Comparison of ENCODE assay signal across 11 mouse cellular contexts in the genomic region with DNA sequence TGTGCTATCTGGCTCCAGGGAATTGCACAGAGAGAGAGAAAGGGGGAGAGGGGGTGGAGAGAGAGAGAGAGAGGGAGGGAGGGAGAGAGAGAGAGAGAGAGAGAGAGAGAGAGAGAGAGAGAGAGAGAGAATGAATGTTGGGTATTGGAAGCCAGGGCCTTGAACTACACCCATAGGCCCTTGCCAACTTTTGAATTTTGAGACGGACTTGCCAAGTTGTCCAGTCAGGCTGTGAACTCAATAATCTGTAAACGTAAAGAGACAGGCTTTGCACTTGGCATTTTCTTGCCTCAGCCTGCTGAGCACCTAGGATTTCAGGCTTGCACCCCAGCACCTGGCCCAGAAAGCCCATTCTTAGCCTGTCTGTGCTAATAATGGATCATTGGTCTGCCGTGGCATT. TPM values are rescaled to one million over a fixed set of nuclear protein-coding genes. Genes with fewer than 3 reads are reported as not detected.
A peak's percentile ranks its signal among the peaks of the same experiment; 100 is the strongest.
DNase-seq lines count a peak whose midpoint lies in the region; ATAC-seq and TF ChIP-seq lines count a peak whose summit lies in the region.
"Had no signal": no experiment of that assay in that cellular context is flagged by ENCODE, and none has a peak within 500 bp of the region (broad histone marks: within the 10 kb centered on the region; RNA-seq: fewer than 3 reads in every experiment).

No protein-coding gene starts in this region.

- H3K4me2 ChIP-seq in kidney, postnatal 0 days (ENCODE audit: low read length): peak overlapping the region; percentile 79
- peak overlapping the region; percentile 96 for H3K4me2 ChIP-seq in embryonic facial prominence, embryonic 14.5 days (ENCODE audit: low read depth, low read length)
- H3K4me2 ChIP-seq in hindbrain, postnatal 0 days (ENCODE audit: low read depth, low read length): peak overlapping the region; percentile 92
- peak overlapping the region; percentile 95 for H3K4me2 ChIP-seq in midbrain, embryonic 16.5 days (ENCODE audit: low read length)

- H3K9ac ChIP-seq in kidney, postnatal 0 days (ENCODE audit: low read depth, low read length): 0 out of 2 replicates have a peak overlapping the region, but pooled peaks have one; percentile 95
- H3K9ac ChIP-seq in embryonic facial prominence, embryonic 14.5 days (ENCODE audit: low read depth, low read length): peak overlapping the region; percentile 99
- peak overlapping the region; percentile 5; the same call in 1 of the 2 replicates for H3K9ac ChIP-seq in hindbrain, postnatal 0 days (replicated peaks; ENCODE audit: low read length)
- H3K9ac ChIP-seq in midbrain, embryonic 16.5 days (ENCODE audit: low read depth, low read length): no peak overlapping the region

- no peaks in the 10 kb centered on the region for H3K27me3 ChIP-seq in kidney, postnatal 0 days (ENCODE audit: insufficient read depth, low read length)
- no peaks in the 10 kb centered on the region for H3K27me3 ChIP-seq in embryonic facial prominence, embryonic 14.5 days (replicated peaks; ENCODE audit: control insufficient read depth, insufficient read depth, low read length)
- H3K27me3 ChIP-seq in hindbrain, postnatal 0 days (ENCODE audit: insufficient read depth, low read length): no peaks in the 10 kb centered on the region
- no peaks in the 10 kb centered on the region for H3K27me3 ChIP-seq in midbrain, embryonic 16.5 days (ENCODE audit: control insufficient read depth, insufficient read depth, low read depth, low read length)
- H3K27me3 ChIP-seq: Patski had no signal

- no peaks in the 10 kb centered on the region for H3K9me3 ChIP-seq in kidney, postnatal 0 days (replicated peaks; ENCODE audit: low read length)
- no peaks in the 10 kb centered on the region for H3K9me3 ChIP-seq in embryonic facial prominence, embryonic 14.5 days (ENCODE audit: control insufficient read depth, low read length)
- H3K9me3 ChIP-seq in hindbrain, postnatal 0 days (ENCODE audit: low read length): no peaks in the 10 kb centered on the region
- H3K9me3 ChIP-seq in midbrain, embryonic 16.5 days (replicated peaks; ENCODE audit: control insufficient read depth, low read length, poor library complexity, severe bottlenecking): no peaks in the 10 kb centered on the region

- no peak for ATAC-seq in kidney, postnatal 0 days (replicated peaks; ENCODE audit: low FRiP score, low read depth)
- no peak for ATAC-seq in embryonic facial prominence, embryonic 14.5 days (ENCODE audit: low read depth)
- no peak for ATAC-seq in hindbrain, postnatal 0 days
- ATAC-seq in midbrain, embryonic 16.5 days: no peak
- ATAC-seq: Patski had no signal

- H3K4me1 ChIP-seq in kidney, postnatal 0 days (replicated peaks; ENCODE audit: insufficient read depth, low read length): peaks cover 31% of the 10 kb centered on the region
- peaks cover 31% of the 10 kb centered on the region for H3K4me1 ChIP-seq in embryonic facial prominence, embryonic 14.5 days (ENCODE audit: control insufficient read depth, insufficient read depth, low read length)
- peaks cover 23% of the 10 kb centered on the region for H3K4me1 ChIP-seq in hindbrain, postnatal 0 days (ENCODE audit: insufficient read depth, low read length)
- peaks cover 42% of the 10 kb centered on the region for H3K4me1 ChIP-seq in midbrain, embryonic 16.5 days (ENCODE audit: control insufficient read depth, insufficient read depth, low read length)

- WGBS in kidney, postnatal 0 days: 27% methylated on average over 3 of the region's 3 CpGs
- 29% methylated on average over 3 of the region's 3 CpGs for WGBS in embryonic facial prominence, embryonic 14.5 days
- 28% methylated on average over 3 of the region's 3 CpGs for WGBS in hindbrain, postnatal 0 days
- 30% methylated on average over 3 of the region's 3 CpGs for WGBS in midbrain, embryonic 16.5 days

- no peak for DNase-seq in kidney, postnatal 0 days (ENCODE audit: low spot score)
- DNase-seq in kidney, postnatal 25 days: no peak
- no peak for DNase-seq in embryonic facial prominence, embryonic 14.5 days (ENCODE audit: low spot score)
- no peak for DNase-seq in hindbrain, postnatal 0 days (ENCODE audit: low spot score)
- DNase-seq in frontal cortex, postnatal 36 days (ENCODE audit: low spot score in 2 of 2): no peak
- DNase-seq in layer of hippocampus, adult 9-11 months: no peak
- DNase-seq in left cerebral cortex, adult 8-10 months (ENCODE audit: low spot score in 2 of 2): no peak
- DNase-seq: lung, postnatal 14 days; thymus, adult 2 months had no signal

- no peaks in the 10 kb centered on the region for H3K36me3 ChIP-seq in kidney, postnatal 0 days (ENCODE audit: insufficient read depth, low read length)
- no peaks in the 10 kb centered on the region for H3K36me3 ChIP-seq in embryonic facial prominence, embryonic 14.5 days (ENCODE audit: control insufficient read depth, insufficient read depth, low read length)
- no peaks in the 10 kb centered on the region for H3K36me3 ChIP-seq in hindbrain, postnatal 0 days (ENCODE audit: insufficient read depth, low read length)
- H3K36me3 ChIP-seq in midbrain, embryonic 16.5 days (ENCODE audit: control insufficient read depth, insufficient read depth, low read length): no peaks in the 10 kb centered on the region

- TF ChIP-seq CTCF in kidney, postnatal 0 days (IDR thresholded peaks at IDR 0.05; ENCODE audit: low read depth): no peak
- no peak for TF ChIP-seq CTCF in hindbrain, postnatal 0 days (IDR thresholded peaks at IDR 0.05; ENCODE audit: low read depth)

- H3K27ac ChIP-seq in kidney, postnatal 0 days: peak overlapping the region; percentile 37; the same call in 1 of the 2 replicates
- peak overlapping the region; percentile 98 for H3K27ac ChIP-seq in embryonic facial prominence, embryonic 14.5 days (replicated peaks; ENCODE audit: low read depth, low read length)
- H3K27ac ChIP-seq in hindbrain, postnatal 0 days: no peak overlapping the region
- no peak overlapping the region for H3K27ac ChIP-seq in midbrain, embryonic 16.5 days (ENCODE audit: low read length)

- H3K4me3 ChIP-seq in kidney, postnatal 0 days (replicated peaks; ENCODE audit: low read depth, low read length): peak overlapping the region; percentile 71
- peak overlapping the region; percentile 77 for H3K4me3 ChIP-seq in embryonic facial prominence, embryonic 14.5 days (ENCODE audit: low read depth, low read length)
- H3K4me3 ChIP-seq in hindbrain, postnatal 0 days (ENCODE audit: low read length): no peak overlapping the region
- H3K4me3 ChIP-seq in midbrain, embryonic 16.5 days (ENCODE audit: low read depth, low read length): no peak overlapping the region

RNA-seq across cellular contexts. Expression of gene Qrfp, which starts 48.2 kb away (rescaled TPM):
- polyA plus RNA-seq in kidney, postnatal 0 days (2015; fragmentation: Nextera tagmentation; extraction: Ambion mirVana): 0.08 TPM in 2 replicates
- polyA plus RNA-seq in embryonic facial prominence, embryonic 14.5 days (2014; fragmentation: Nextera tagmentation; extraction: Ambion mirVana): 0.10 and 0.22 TPM in 2 replicates
- not detected in 2 replicates for total RNA-seq in hindbrain, postnatal 0 days (2014; rRNA removed)
- 0.06 TPM in 1 of 2 replicates, not detected in the other for polyA plus RNA-seq in hindbrain, postnatal 0 days (2015; fragmentation: Nextera tagmentation; extraction: Ambion mirVana)
- 0.14 and 0.18 TPM in 2 replicates for polyA plus RNA-seq in midbrain, embryonic 16.5 days (2015; fragmentation: Nextera tagmentation; extraction: Ambion mirVana)
- not detected for total RNA-seq in left cerebral cortex, adult 8-10 months (2022)
- polyA plus RNA-seq: Patski had no signal

Comparison
In these comparisons a context has a peak if more than half of its experiments do, and no peak if none do; other contexts are left out.
1. H3K27ac ChIP-seq: peak in kidney, postnatal 0 days (single experiment) and embryonic facial prominence, embryonic 14.5 days (single experiment); none in hindbrain, postnatal 0 days (single experiment) and midbrain, embryonic 16.5 days (single experiment).
2. H3K4me3 ChIP-seq: peak in kidney, postnatal 0 days (single experiment) and embryonic facial prominence, embryonic 14.5 days (single experiment); none in hindbrain, postnatal 0 days (single experiment) and midbrain, embryonic 16.5 days (single experiment).
3. Peak in every context shown above with its lines, with median percentiles within 50 percentile points of each other: H3K4me2 ChIP-seq.